Mouse (Mus musculus): ENCODE measurements around the gene Fam196a. TPM values are rescaled to one million over a fixed set of nuclear protein-coding genes. Genes with fewer than 3 reads are reported as not detected.

Gene Fam196a
- total RNA-seq, 1 experiment: 2.4 TPM

DNA sequence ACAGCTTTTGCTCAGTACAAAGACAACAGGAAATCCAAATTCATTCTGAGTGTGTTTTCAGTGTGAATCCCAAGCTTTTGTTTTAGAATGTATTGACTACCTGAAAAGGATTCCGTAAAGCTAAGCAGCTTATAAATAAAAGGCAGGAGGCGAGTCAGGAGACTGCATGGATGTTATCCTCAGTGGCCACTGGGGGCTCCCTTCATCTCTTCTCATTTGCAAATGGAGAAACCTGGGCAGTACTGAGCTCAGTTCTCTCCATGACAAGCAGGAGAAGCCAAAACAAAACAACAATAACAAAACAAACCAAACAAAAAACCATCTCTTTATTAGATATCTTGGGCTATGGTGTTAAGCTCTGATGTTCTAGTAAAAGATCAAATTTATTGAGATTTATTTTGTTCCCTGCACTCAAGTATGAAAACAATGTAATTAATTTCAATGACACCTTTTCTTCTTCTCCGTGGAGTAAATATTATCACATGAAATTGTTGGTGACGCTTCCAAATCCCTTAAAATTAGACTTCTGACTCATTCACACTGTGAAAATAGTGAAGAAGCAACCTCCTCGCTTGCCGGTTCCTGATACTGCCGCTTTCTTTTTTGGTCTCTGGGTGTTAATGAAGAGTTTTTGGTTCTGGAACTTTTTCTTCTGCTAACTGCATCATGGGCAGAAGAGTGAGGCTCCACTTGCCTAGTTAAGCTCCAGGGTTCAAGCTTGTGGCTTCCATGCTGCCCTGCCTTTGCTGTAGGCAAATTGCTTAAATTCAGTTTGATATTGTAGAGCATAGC is 7.9 kb upstream of the Fam196a start:
- Histone ChIP-seq H3K27ac (ENCODE audit: insufficient read depth, low read depth, low read length, poor library complexity, severe bottlenecking) (no peak overlapping the region), H3K4me1 (ENCODE audit: control insufficient read depth in 2 of 2, insufficient read depth in 2 of 2, low read length in 2 of 2, poor library complexity in 1 of 2) (no peaks in the 10 kb centered on the region), H3K9ac (ENCODE audit: insufficient read depth, low read depth, low read length, poor library complexity, severe bottlenecking) (no peak overlapping the region), H3K36me3 (ENCODE audit: control insufficient read depth, insufficient read depth, low read length, poor library complexity, severe bottlenecking) (no peaks in the 10 kb centered on the region), H3K9me3 (ENCODE audit: control insufficient read depth, insufficient read depth, low read depth, low read length) (no peaks in the 10 kb centered on the region), H3K4me3 (ENCODE audit: insufficient read depth in 1 of 2, low read depth in 1 of 2, low read length in 2 of 2, poor library complexity in 1 of 2, severe bottlenecking in 1 of 2) (no peak overlapping the region)
- DNase-seq (ENCODE audit: low read depth, low spot score): no peak
- in situ Hi-C loops (cut with MboI; ENCODE audit: low sequenced_read_pairs in 2 of 2, unreplicated experiment in 2 of 2): no loop called here
- TF ChIP-seq ZC3H11A (IDR thresholded peaks at IDR 0.05; ENCODE audit: borderline replicate concordance, low read depth, low read length) (no peak), CHD2 (IDR thresholded peaks at IDR 0.05; ENCODE audit: low read depth, low read length) (no peak), HCFC1 (IDR thresholded peaks at IDR 0.05; ENCODE audit: borderline replicate concordance, insufficient read depth, low read length) (no peak), MAFK (IDR thresholded peaks at IDR 0.05; ENCODE audit: insufficient read depth, low read depth, low read length) (no peak), ZNF384 (IDR thresholded peaks at IDR 0.05; ENCODE audit: low read depth, low read length) (no peak)

DNA sequence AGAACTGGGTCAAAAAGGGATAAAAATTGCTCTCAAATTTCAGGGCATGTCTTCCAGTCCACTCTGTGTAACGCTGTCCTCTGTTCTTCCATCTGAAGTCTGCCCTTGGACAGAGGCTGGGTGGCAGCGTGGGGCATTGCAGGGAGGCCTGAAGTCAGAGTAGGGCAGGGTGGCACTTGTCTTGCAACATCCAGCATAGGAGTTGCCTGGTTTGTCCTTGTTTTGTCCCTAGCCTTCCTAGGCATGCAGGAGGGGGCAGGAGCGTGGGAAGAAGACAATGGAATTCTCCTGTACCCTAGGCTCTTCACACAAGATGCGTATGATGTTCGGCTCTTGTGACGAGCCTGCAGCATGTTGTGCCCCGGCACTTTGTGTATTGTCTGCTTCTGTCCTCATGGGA is 5.5 kb upstream of the Fam196a start:
- in situ Hi-C loops (cut with MboI; ENCODE audit: low sequenced_read_pairs in 2 of 2, unreplicated experiment in 2 of 2): no loop called here
- H3K36me3 ChIP-seq (ENCODE audit: control insufficient read depth, insufficient read depth, low read length, poor library complexity, severe bottlenecking): no peaks in the 10 kb centered on the region
- no peak overlapping the region for H3K27ac ChIP-seq (ENCODE audit: insufficient read depth, low read depth, low read length, poor library complexity, severe bottlenecking)
- no peak overlapping the region for H3K9ac ChIP-seq (ENCODE audit: insufficient read depth, low read depth, low read length, poor library complexity, severe bottlenecking)
- no peak for DNase-seq (ENCODE audit: low read depth, low spot score)
- no peak overlapping the region for H3K4me3 ChIP-seq (ENCODE audit: insufficient read depth in 1 of 2, low read depth in 1 of 2, low read length in 2 of 2, poor library complexity in 1 of 2, severe bottlenecking in 1 of 2)
- TF ChIP-seq HCFC1 (IDR thresholded peaks at IDR 0.05; ENCODE audit: borderline replicate concordance, insufficient read depth, low read length) (no peak), ZNF384 (IDR thresholded peaks at IDR 0.05; ENCODE audit: low read depth, low read length) (no peak), CHD2 (IDR thresholded peaks at IDR 0.05; ENCODE audit: low read depth, low read length) (no peak), MAFK (IDR thresholded peaks at IDR 0.05; ENCODE audit: insufficient read depth, low read depth, low read length) (no peak), ZC3H11A (IDR thresholded peaks at IDR 0.05; ENCODE audit: borderline replicate concordance, low read depth, low read length) (no peak)
- no peaks in the 10 kb centered on the region for H3K9me3 ChIP-seq (ENCODE audit: control insufficient read depth, insufficient read depth, low read depth, low read length)
- peaks cover 0 to 1% of the 10 kb centered on the region in 2 experiments; a peak in 1 of 4 replicates for H3K4me1 ChIP-seq (ENCODE audit: control insufficient read depth in 2 of 2, insufficient read depth in 2 of 2, low read length in 2 of 2, poor library complexity in 1 of 2)

DNA sequence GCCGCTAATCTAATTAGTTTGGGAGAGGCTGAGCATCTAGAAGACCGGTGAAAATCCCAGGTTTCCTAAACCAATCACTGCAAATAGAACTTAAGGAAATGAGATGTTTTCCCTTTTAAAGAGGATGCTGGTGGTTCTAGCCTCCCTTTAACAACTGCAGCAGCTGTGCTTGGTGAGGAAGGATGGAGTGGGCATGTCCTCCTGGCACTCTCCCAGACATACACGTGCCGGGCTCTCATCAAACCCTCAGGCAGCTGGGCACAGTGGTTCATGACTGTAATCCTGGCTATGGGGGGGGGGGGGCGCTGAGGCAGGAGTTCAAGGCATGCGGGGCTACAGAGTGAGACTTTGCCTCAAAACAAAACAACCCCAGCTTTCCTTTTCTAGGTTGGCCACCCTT is 4.8 kb upstream of the Fam196a start:
- H3K36me3 ChIP-seq (ENCODE audit: control insufficient read depth, insufficient read depth, low read length, poor library complexity, severe bottlenecking): no peaks in the 10 kb centered on the region
- no peak overlapping the region for H3K9ac ChIP-seq (ENCODE audit: insufficient read depth, low read depth, low read length, poor library complexity, severe bottlenecking)
- TF ChIP-seq CHD2 (IDR thresholded peaks at IDR 0.05; ENCODE audit: low read depth, low read length) (no peak), ZNF384 (IDR thresholded peaks at IDR 0.05; ENCODE audit: low read depth, low read length) (no peak), MAFK (IDR thresholded peaks at IDR 0.05; ENCODE audit: insufficient read depth, low read depth, low read length) (no peak), ZC3H11A (IDR thresholded peaks at IDR 0.05; ENCODE audit: borderline replicate concordance, low read depth, low read length) (no peak), HCFC1 (IDR thresholded peaks at IDR 0.05; ENCODE audit: borderline replicate concordance, insufficient read depth, low read length) (no peak)
- H3K4me3 ChIP-seq (ENCODE audit: insufficient read depth in 1 of 2, low read depth in 1 of 2, low read length in 2 of 2, poor library complexity in 1 of 2, severe bottlenecking in 1 of 2): no peak overlapping the region
- no peaks in the 10 kb centered on the region for H3K9me3 ChIP-seq (ENCODE audit: control insufficient read depth, insufficient read depth, low read depth, low read length)
- no peak overlapping the region for H3K27ac ChIP-seq (ENCODE audit: insufficient read depth, low read depth, low read length, poor library complexity, severe bottlenecking)
- no peak for DNase-seq (ENCODE audit: low read depth, low spot score)
- peaks cover 0 to 2% of the 10 kb centered on the region in 2 experiments; a peak in 1 of 4 replicates for H3K4me1 ChIP-seq (ENCODE audit: control insufficient read depth in 2 of 2, insufficient read depth in 2 of 2, low read length in 2 of 2, poor library complexity in 1 of 2)
- in situ Hi-C loops (cut with MboI; ENCODE audit: low sequenced_read_pairs in 2 of 2, unreplicated experiment in 2 of 2): no loop called here

DNA sequence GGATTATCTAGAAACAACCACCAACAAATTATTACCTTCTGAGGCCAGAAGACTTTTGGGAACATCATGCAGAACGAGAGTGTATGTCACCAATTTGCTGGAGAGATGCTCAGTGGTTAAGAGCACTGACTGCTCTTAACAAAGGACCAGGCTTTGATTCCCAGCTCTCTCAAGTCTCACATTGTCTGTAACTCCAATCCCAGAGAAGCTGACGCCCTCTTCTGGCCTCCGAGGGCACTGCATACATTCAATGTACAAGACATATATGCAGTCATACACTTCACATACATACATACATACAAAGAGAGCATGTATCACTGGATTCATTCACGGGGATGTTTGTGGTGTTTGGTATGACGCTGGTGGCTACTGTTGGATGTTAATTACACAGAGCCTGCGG is 3.7 kb upstream of the Fam196a start:
- Histone ChIP-seq H3K9ac (ENCODE audit: insufficient read depth, low read depth, low read length, poor library complexity, severe bottlenecking) (no peak overlapping the region), H3K9me3 (ENCODE audit: control insufficient read depth, insufficient read depth, low read depth, low read length) (no peaks in the 10 kb centered on the region), H3K36me3 (ENCODE audit: control insufficient read depth, insufficient read depth, low read length, poor library complexity, severe bottlenecking) (no peaks in the 10 kb centered on the region), H3K4me3 (ENCODE audit: insufficient read depth in 1 of 2, low read depth in 1 of 2, low read length in 2 of 2, poor library complexity in 1 of 2, severe bottlenecking in 1 of 2) (no peak overlapping the region), H3K4me1 (ENCODE audit: control insufficient read depth in 2 of 2, insufficient read depth in 2 of 2, low read length in 2 of 2, poor library complexity in 1 of 2) (peaks cover 0 to 4% of the 10 kb centered on the region in 2 experiments; a peak in 1 of 4 replicates), H3K27ac (ENCODE audit: insufficient read depth, low read depth, low read length, poor library complexity, severe bottlenecking) (no peak overlapping the region)
- TF ChIP-seq MAFK (IDR thresholded peaks at IDR 0.05; ENCODE audit: insufficient read depth, low read depth, low read length) (no peak), ZC3H11A (IDR thresholded peaks at IDR 0.05; ENCODE audit: borderline replicate concordance, low read depth, low read length) (no peak), HCFC1 (IDR thresholded peaks at IDR 0.05; ENCODE audit: borderline replicate concordance, insufficient read depth, low read length) (no peak), ZNF384 (IDR thresholded peaks at IDR 0.05; ENCODE audit: low read depth, low read length) (no peak), CHD2 (IDR thresholded peaks at IDR 0.05; ENCODE audit: low read depth, low read length) (no peak)
- no peak for DNase-seq (ENCODE audit: low read depth, low spot score)
- in situ Hi-C loops (cut with MboI; ENCODE audit: low sequenced_read_pairs in 2 of 2, unreplicated experiment in 2 of 2): no loop called here
